Mouse (Mus musculus): ENCODE measurements around the gene Tmem59. TPM values are rescaled to one million over a fixed set of nuclear protein-coding genes. Genes with fewer than 3 reads are reported as not detected.

The Tmem59 gene
- polyA plus RNA-seq, 1 experiment from 2014 or later = 560 TPM

DNA sequence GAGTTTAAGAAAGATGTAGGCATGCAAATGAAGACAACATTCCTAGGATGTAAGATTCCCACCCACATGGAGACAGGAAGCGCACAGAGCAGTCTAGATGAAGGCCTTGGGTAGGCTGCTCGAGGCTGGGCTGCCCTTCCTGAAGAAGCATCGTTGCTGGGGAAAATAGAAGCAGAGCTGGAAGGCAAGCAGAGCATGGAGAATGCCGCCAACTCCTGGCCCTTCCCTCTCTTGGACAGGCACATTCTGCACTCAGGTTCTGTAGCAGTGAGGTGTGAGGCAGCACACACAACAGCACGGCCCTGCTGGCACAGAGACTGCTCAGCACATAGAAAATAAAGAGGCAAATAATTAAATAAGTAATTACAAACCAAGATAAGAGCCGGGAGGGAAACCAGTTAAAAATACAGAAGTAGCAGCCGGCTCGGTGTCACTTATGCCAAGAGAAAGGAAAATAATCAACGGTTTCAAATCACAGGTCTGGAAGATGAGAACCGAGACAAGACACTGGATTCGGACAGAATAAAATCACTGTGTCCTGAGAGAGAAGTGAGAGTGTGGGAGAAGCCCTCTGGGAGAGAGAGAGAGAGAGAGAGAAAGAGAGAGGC, 18.9 kb upstream of the Tmem59 start:
- ATAC-seq = no peak
- Histone ChIP-seq H3K27ac (ENCODE audit: low read depth, low read length) (no peak overlapping the region), H3K4me3 (ENCODE audit: low read depth, low read length) (no peak overlapping the region), H3K4me2 (replicated peaks; ENCODE audit: low read depth) (no peak overlapping the region), H3K4me1 (replicated peaks; ENCODE audit: control insufficient read depth, insufficient read depth, low read length) (no peaks in the 10 kb centered on the region), H3K9ac (ENCODE audit: low read depth, low read length) (no peak overlapping the region), H3K36me3 (ENCODE audit: control insufficient read depth, insufficient read depth) (peaks cover 30% of the 10 kb centered on the region), H3K27me3 (replicated peaks; ENCODE audit: control insufficient read depth, insufficient read depth, low read length) (no peaks in the 10 kb centered on the region), H3K9me3 (ENCODE audit: control insufficient read depth) (no peaks in the 10 kb centered on the region)
- 88% methylated on average over 11 of the region's 11 CpGs for WGBS
- TF ChIP-seq CTCF (IDR thresholded peaks at IDR 0.05; ENCODE audit: low read depth) = no peak

DNA sequence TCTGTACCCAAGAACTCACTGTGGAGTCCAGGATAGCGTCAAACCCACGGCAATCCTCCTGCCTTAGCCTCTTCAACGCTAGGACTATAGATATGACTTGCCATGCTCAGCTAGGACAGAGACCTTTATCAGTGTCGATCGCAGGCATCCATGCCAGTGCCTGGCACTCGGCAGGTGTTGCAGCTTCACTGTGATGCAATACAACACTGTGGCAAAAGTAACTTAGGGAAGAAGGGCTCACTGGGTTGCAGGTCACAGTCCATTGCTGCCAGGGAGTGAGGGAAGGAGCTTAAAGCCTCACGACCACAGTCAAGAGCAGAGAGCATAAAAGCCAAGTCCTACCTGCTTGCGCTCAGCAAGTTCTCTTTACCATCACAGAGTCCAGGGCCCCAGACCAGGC, 18.0 kb upstream of the Tmem59 start:
- no peak for ATAC-seq
- no peak overlapping the region for H3K9ac ChIP-seq (ENCODE audit: low read depth, low read length)
- H3K4me1 ChIP-seq (replicated peaks; ENCODE audit: control insufficient read depth, insufficient read depth, low read length) = no peaks in the 10 kb centered on the region
- no peak overlapping the region for H3K4me2 ChIP-seq (replicated peaks; ENCODE audit: low read depth)
- H3K36me3 ChIP-seq (ENCODE audit: control insufficient read depth, insufficient read depth) = peaks cover 30% of the 10 kb centered on the region
- no peak overlapping the region for H3K4me3 ChIP-seq (ENCODE audit: low read depth, low read length)
- WGBS = 88% methylated on average over 8 of the region's 8 CpGs
- H3K27me3 ChIP-seq (replicated peaks; ENCODE audit: control insufficient read depth, insufficient read depth, low read length) = no peaks in the 10 kb centered on the region
- no peak overlapping the region for H3K27ac ChIP-seq (ENCODE audit: low read depth, low read length)
- no peak for TF ChIP-seq CTCF (IDR thresholded peaks at IDR 0.05; ENCODE audit: low read depth)
- no peaks in the 10 kb centered on the region for H3K9me3 ChIP-seq (ENCODE audit: control insufficient read depth)

DNA sequence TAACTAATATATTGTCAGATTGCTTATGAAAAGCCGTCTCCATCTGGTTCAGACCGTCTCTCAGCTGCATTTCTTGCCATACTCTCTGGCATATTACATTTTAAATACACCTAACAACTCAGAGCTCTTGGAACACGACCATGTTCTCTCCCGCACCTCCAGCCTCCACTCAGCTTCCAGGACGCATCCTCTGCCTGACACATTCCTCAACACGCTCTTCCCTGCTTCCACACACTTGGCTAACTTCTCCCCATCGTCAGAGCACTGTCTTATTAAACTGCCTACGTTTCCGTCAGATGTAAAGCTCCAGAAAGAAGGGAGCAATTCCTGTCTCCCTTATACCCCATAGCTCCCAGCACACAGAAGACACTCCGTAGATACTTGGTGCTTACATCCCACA, 14.9 kb upstream of the Tmem59 start:
- Histone ChIP-seq H3K4me1 (replicated peaks; ENCODE audit: control insufficient read depth, insufficient read depth, low read length) (no peaks in the 10 kb centered on the region), H3K9me3 (ENCODE audit: control insufficient read depth) (no peaks in the 10 kb centered on the region), H3K4me3 (ENCODE audit: low read depth, low read length) (no peak overlapping the region), H3K36me3 (ENCODE audit: control insufficient read depth, insufficient read depth) (peaks cover 23% of the 10 kb centered on the region), H3K9ac (ENCODE audit: low read depth, low read length) (no peak overlapping the region), H3K27me3 (replicated peaks; ENCODE audit: control insufficient read depth, insufficient read depth, low read length) (no peaks in the 10 kb centered on the region), H3K4me2 (replicated peaks; ENCODE audit: low read depth) (no peak overlapping the region), H3K27ac (ENCODE audit: low read depth, low read length) (no peak overlapping the region)
- no peak for TF ChIP-seq CTCF (IDR thresholded peaks at IDR 0.05; ENCODE audit: low read depth)
- ATAC-seq = no peak
- 77% methylated on average over 10 of the region's 10 CpGs for WGBS

DNA sequence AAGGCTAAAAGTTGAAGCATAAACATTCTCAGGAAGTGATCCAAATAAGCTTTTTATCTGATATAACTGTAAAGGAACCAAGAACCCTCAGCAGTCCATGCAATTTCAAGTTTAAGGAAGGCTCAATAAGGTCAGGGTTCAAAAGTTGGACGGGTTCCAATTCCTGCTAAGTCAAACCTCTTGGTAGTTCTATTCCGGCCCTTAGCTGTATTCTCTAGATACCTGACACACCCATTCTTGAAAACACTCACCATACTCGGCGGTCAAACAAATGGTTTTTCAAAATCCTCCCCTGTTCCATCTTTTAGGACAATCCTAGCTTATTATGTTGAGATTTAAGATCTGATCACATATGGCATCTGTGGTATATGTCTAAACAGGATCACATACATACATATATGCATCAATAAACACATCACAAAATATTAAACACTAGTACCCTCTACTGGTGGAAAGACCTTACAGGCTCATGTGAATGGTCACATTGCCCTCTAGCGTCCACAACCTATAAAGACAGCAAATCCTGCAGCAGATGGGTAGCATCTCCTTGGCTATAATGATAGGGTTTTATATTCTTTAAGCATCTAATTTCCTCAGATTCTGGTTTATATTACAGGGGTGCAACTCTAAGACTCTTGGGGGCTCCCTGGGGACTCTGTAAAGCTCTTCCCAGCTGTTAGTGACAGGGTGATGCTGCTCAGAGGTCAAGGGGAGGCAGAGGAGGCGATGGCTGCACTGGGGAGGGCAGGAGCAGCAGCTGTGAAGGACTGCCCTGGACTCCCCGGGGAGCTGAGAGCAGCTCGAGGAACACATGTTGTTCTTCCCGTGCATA, 14.2 kb upstream of the Tmem59 start:
- 47% methylated on average over 9 of the region's 9 CpGs for WGBS
- Histone ChIP-seq H3K9me3 (ENCODE audit: control insufficient read depth) (no peaks in the 10 kb centered on the region), H3K36me3 (ENCODE audit: control insufficient read depth, insufficient read depth) (peaks cover 23% of the 10 kb centered on the region)

DNA sequence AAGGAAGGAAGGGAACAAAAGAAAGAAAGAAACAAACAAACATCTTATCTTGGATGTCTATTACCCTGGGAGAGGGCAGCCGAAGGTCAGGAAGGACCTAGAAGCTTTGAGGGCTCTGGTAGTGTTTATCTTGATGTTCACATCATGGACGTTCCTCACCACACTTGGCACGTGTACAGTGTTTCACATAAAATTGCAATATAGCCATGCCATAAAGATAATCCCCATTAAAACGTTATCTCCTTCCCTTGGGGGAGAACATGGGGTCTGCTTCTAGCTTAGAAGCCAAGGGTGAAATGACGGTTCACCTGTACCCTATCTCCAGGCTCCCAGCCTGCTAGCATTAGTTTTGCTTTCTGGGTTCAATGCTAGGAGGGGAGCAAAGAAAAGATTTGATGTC, 11.5 kb upstream of the Tmem59 start:
- TF ChIP-seq CTCF (IDR thresholded peaks at IDR 0.05; ENCODE audit: low read depth) = no peak
- WGBS = 41% methylated on average over 5 of the region's 5 CpGs
- no peak overlapping the region for H3K27ac ChIP-seq (ENCODE audit: low read depth, low read length)
- H3K9ac ChIP-seq (ENCODE audit: low read depth, low read length) = no peak overlapping the region
- no peak overlapping the region for H3K4me2 ChIP-seq (replicated peaks; ENCODE audit: low read depth)
- H3K4me1 ChIP-seq (replicated peaks; ENCODE audit: control insufficient read depth, insufficient read depth, low read length) = no peaks in the 10 kb centered on the region
- H3K4me3 ChIP-seq (ENCODE audit: low read depth, low read length) = no peak overlapping the region
- ATAC-seq = no peak
- H3K36me3 ChIP-seq (ENCODE audit: control insufficient read depth, insufficient read depth) = peaks cover 5% of the 10 kb centered on the region
- no peaks in the 10 kb centered on the region for H3K9me3 ChIP-seq (ENCODE audit: control insufficient read depth)
- no peaks in the 10 kb centered on the region for H3K27me3 ChIP-seq (replicated peaks; ENCODE audit: control insufficient read depth, insufficient read depth, low read length)

More for the DNA sequence above, 14.2 kb upstream of the Tmem59 start:
- no peaks in the 10 kb centered on the region for H3K4me1 ChIP-seq (replicated peaks; ENCODE audit: control insufficient read depth, insufficient read depth, low read length)
- no peak overlapping the region for H3K27ac ChIP-seq (ENCODE audit: low read depth, low read length)
- ATAC-seq = peak; percentile 33
- H3K9ac ChIP-seq (ENCODE audit: low read depth, low read length) = no peak overlapping the region
- no peaks in the 10 kb centered on the region for H3K27me3 ChIP-seq (replicated peaks; ENCODE audit: control insufficient read depth, insufficient read depth, low read length)
- H3K4me3 ChIP-seq (ENCODE audit: low read depth, low read length) = no peak overlapping the region
- H3K4me2 ChIP-seq (replicated peaks; ENCODE audit: low read depth) = no peak overlapping the region
- TF ChIP-seq CTCF (IDR thresholded peaks at IDR 0.05; ENCODE audit: low read depth) = peak; percentile 99

DNA sequence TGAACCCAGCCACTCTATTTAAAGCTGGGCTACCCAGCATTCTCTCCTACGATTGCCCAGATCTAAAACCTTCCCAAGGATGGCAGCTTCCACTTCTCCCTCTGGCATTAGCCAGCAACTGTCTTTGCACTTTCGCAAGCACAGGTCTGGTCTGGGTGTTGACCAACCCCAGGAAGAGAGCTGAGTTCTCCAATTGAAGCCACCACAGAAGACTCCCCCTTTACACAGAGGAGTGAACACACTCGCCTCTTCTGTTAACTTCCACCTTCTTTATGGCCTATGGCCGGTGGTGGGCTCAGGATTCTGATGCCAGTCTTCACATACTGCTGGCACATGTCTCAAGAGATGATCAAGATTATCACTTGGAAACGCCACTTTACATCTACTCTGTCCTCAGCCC, 10.4 kb upstream of the Tmem59 start:
- Histone ChIP-seq H3K9ac (ENCODE audit: low read depth, low read length) (no peak overlapping the region), H3K4me2 (replicated peaks; ENCODE audit: low read depth) (no peak overlapping the region), H3K27ac (ENCODE audit: low read depth, low read length) (no peak overlapping the region), H3K4me1 (replicated peaks; ENCODE audit: control insufficient read depth, insufficient read depth, low read length) (no peaks in the 10 kb centered on the region), H3K4me3 (ENCODE audit: low read depth, low read length) (no peak overlapping the region), H3K9me3 (ENCODE audit: control insufficient read depth) (no peaks in the 10 kb centered on the region), H3K36me3 (ENCODE audit: control insufficient read depth, insufficient read depth) (peaks cover 3% of the 10 kb centered on the region), H3K27me3 (replicated peaks; ENCODE audit: control insufficient read depth, insufficient read depth, low read length) (no peaks in the 10 kb centered on the region)
- WGBS = 85% methylated on average over 5 of the region's 5 CpGs
- no peak for TF ChIP-seq CTCF (IDR thresholded peaks at IDR 0.05; ENCODE audit: low read depth)
- no peak for ATAC-seq
